Comparison of ENCODE assay signal across 11 mouse cellular contexts in the genomic region with DNA sequence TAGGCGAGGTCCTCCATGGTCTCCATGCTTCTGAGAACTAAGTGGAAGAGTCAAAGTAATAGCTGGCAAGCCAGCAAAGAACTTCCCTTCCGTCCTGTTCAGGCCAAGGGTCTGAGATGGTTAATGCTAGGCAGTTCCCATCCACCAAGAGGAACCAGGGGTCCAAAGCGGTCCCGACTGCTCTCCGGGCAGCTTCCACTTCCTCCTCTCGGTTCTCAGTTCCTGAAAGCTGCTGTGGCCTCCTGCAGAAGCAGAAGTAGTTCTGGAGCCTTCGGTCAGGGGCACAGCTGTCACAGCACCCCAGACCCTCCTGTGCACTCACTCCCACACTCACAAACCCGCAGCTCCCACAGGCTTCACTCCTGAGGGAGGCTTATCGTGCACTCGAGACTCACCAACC. TPM values are rescaled to one million over a fixed set of nuclear protein-coding genes. Genes with fewer than 3 reads are reported as not detected.
DNase-seq lines count a peak whose midpoint lies in the region; ATAC-seq lines count a peak whose summit lies in the region.
"Had no signal": no experiment of that assay in that cellular context is flagged by ENCODE, and none has a peak within 500 bp of the region (broad histone marks: within the 10 kb centered on the region; RNA-seq: fewer than 3 reads in every experiment).

No protein-coding gene starts in this region.

- H3K9me3 ChIP-seq in kidney, embryonic 16.5 days (ENCODE audit: low read length) = no peaks in the 10 kb centered on the region
- no peaks in the 10 kb centered on the region for H3K9me3 ChIP-seq in liver, embryonic 12.5 days (replicated peaks)
- H3K9me3 ChIP-seq in midbrain, embryonic 16.5 days (replicated peaks; ENCODE audit: control insufficient read depth, low read length, poor library complexity, severe bottlenecking) = no peaks in the 10 kb centered on the region
- H3K9me3 ChIP-seq: embryonic facial prominence, embryonic 10.5 days; hindbrain, embryonic 10.5 days had no signal

- H3K4me3 ChIP-seq in kidney, embryonic 16.5 days (ENCODE audit: low read length) = no peak overlapping the region
- H3K4me3 ChIP-seq in liver, embryonic 12.5 days = no peak overlapping the region
- H3K4me3 ChIP-seq in midbrain, embryonic 16.5 days (ENCODE audit: low read depth, low read length) = no peak overlapping the region
- H3K4me3 ChIP-seq: embryonic facial prominence, embryonic 10.5 days; hindbrain, embryonic 10.5 days had no signal

- 50% methylated on average over 10 of the region's 10 CpGs for WGBS in kidney, embryonic 16.5 days
- WGBS in liver, embryonic 12.5 days (ENCODE audit: insufficient replicate concordance) = 25% methylated on average over 10 of the region's 10 CpGs
- WGBS in midbrain, embryonic 16.5 days = 76% methylated on average over 10 of the region's 10 CpGs

- H3K36me3 ChIP-seq in kidney, embryonic 16.5 days (ENCODE audit: insufficient read depth, low read length) = no peaks in the 10 kb centered on the region
- H3K36me3 ChIP-seq in liver, embryonic 12.5 days = no peaks in the 10 kb centered on the region
- H3K36me3 ChIP-seq in midbrain, embryonic 16.5 days (ENCODE audit: control insufficient read depth, insufficient read depth, low read length) = no peaks in the 10 kb centered on the region
- H3K36me3 ChIP-seq: embryonic facial prominence, embryonic 10.5 days; hindbrain, embryonic 10.5 days had no signal

- no peaks in the 10 kb centered on the region for H3K27me3 ChIP-seq in kidney, embryonic 16.5 days (ENCODE audit: insufficient read depth, low read length)
- no peaks in the 10 kb centered on the region for H3K27me3 ChIP-seq in liver, embryonic 12.5 days (replicated peaks)
- H3K27me3 ChIP-seq in midbrain, embryonic 16.5 days (ENCODE audit: control insufficient read depth, insufficient read depth, low read depth, low read length) = no peaks in the 10 kb centered on the region

- peaks cover 4% of the 10 kb centered on the region; the same call in 1 of the 2 replicates for H3K4me1 ChIP-seq in kidney, embryonic 16.5 days (ENCODE audit: insufficient read depth, low read length)
- peaks cover 33% of the 10 kb centered on the region for H3K4me1 ChIP-seq in liver, embryonic 12.5 days
- H3K4me1 ChIP-seq in midbrain, embryonic 16.5 days (ENCODE audit: control insufficient read depth, insufficient read depth, low read length) = no peaks in the 10 kb centered on the region
- H3K4me1 ChIP-seq: embryonic facial prominence, embryonic 10.5 days; hindbrain, embryonic 10.5 days had no signal

- ATAC-seq in kidney, embryonic 16.5 days (ENCODE audit: low FRiP score, low TSS enrichment) = no peak
- ATAC-seq in liver, embryonic 12.5 days = peak; percentile 27; the same call in 1 of the 2 replicates
- no peak for ATAC-seq in midbrain, embryonic 16.5 days

- no peak overlapping the region for H3K27ac ChIP-seq in kidney, embryonic 16.5 days (ENCODE audit: low read length)
- H3K27ac ChIP-seq in liver, embryonic 12.5 days = no peak overlapping the region
- H3K27ac ChIP-seq in midbrain, embryonic 16.5 days (ENCODE audit: low read length) = no peak overlapping the region
- H3K27ac ChIP-seq: embryonic facial prominence, embryonic 10.5 days; hindbrain, embryonic 10.5 days had no signal

- H3K4me2 ChIP-seq in kidney, embryonic 16.5 days (replicated peaks; ENCODE audit: low read depth, low read length) = no peak overlapping the region
- H3K4me2 ChIP-seq in liver, embryonic 12.5 days = peak overlapping the region; percentile 19
- no peak overlapping the region for H3K4me2 ChIP-seq in midbrain, embryonic 16.5 days (ENCODE audit: low read length)
- H3K4me2 ChIP-seq: lung, embryonic 14.5 days had no signal

- H3K9ac ChIP-seq in kidney, embryonic 16.5 days (replicated peaks; ENCODE audit: low read length) = no peak overlapping the region; the same call in 1 of the 2 replicates
- H3K9ac ChIP-seq in liver, embryonic 12.5 days = no peak overlapping the region
- H3K9ac ChIP-seq in midbrain, embryonic 16.5 days (ENCODE audit: low read depth, low read length) = no peak overlapping the region
- H3K9ac ChIP-seq: lung, embryonic 14.5 days had no signal

- DNase-seq in kidney, postnatal 10 days = peak; percentile 10
- DNase-seq in brain, adult 2 months (ENCODE audit: low read depth, low spot score) = peak; percentile 55
- DNase-seq in spleen, adult 18-20 months = peak; percentile 55 to 68
- no peak for DNase-seq in urinary bladder, adult 18-20 months (ENCODE audit: low spot score in 2 of 2)
- no peak for DNase-seq in cerebellum, postnatal 10 days
- DNase-seq: lung, embryonic 14.5 days had no signal

RNA-seq across cellular contexts. Expression of a gene that starts 6.7 kb away (rescaled TPM):
- polyA plus RNA-seq in kidney, embryonic 16.5 days (2015; fragmentation: Nextera tagmentation; extraction: Ambion mirVana) = 0.17 and 0.42 TPM in 2 replicates
- polyA plus RNA-seq in liver, embryonic 12.5 days (2016; fragmentation: Nextera tagmentation; extraction: Ambion mirVana) = 0.29 and 0.30 TPM in 2 replicates
- 0.32 and 0.53 TPM in 2 replicates for polyA plus RNA-seq in midbrain, embryonic 16.5 days (2015; fragmentation: Nextera tagmentation; extraction: Ambion mirVana)

RNA-seq across cellular contexts. Expression of a gene that starts 6.9 kb away (rescaled TPM):
- polyA plus RNA-seq in kidney, embryonic 16.5 days (2015; fragmentation: Nextera tagmentation; extraction: Ambion mirVana) = 13.0 TPM in 2 replicates
- polyA plus RNA-seq in liver, embryonic 12.5 days (2016; fragmentation: Nextera tagmentation; extraction: Ambion mirVana) = 26.2 and 26.4 TPM in 2 replicates
- 10.0 and 10.2 TPM in 2 replicates for polyA plus RNA-seq in midbrain, embryonic 16.5 days (2015; fragmentation: Nextera tagmentation; extraction: Ambion mirVana)

Comparison
In these comparisons a context has a peak if more than half of its experiments do, and no peak if none do; other contexts are left out.
1. DNase-seq: peak in kidney, postnatal 10 days (single experiment), brain, adult 2 months (single experiment) and spleen, adult 18-20 months (2 of 2); none in urinary bladder, adult 18-20 months (0 of 2) and cerebellum, postnatal 10 days (0 of 2).